Mouse (Mus musculus) heart, postnatal 25 days (tissue): ENCODE measurements around the gene Gm28845. TPM values are rescaled to one million over a fixed set of nuclear protein-coding genes. Genes with fewer than 3 reads are reported as not detected.

Source experiments
- total RNA-seq, 2 experiments: library from RNA; stranded (reverse); gene quantifications; 2 replicates each; pipeline ENCODE4 v1.2.3; 2021

Gm28845 gene
- total RNA-seq, 2 experiments from 2014 or later = not detected

Other genes starting within 250 kb of the Gm28845 start
- 1 to 10 TPM; 8.3 to 9.6 TPM for gene Plekhm3, start 162.7 kb downstream of the Gm28845 start, total RNA-seq
- not detected for gene Akr1cl, start 86.8 kb downstream of the Gm28845 start, total RNA-seq
- not detected for gene Cryge, start 68.4 kb downstream of the Gm28845 start, total RNA-seq
- gene Crygd, start 56.1 kb downstream of the Gm28845 start, total RNA-seq = not detected
- gene Crygc, start 45.9 kb downstream of the Gm28845 start, total RNA-seq = not detected
- not detected for gene Crygb, start 37.3 kb downstream of the Gm28845 start, total RNA-seq
- gene Cryga, start 16.2 kb downstream of the Gm28845 start, total RNA-seq = not detected
- gene D630023F18Rik, start 3.7 kb upstream of the Gm28845 start, total RNA-seq = not detected
- gene Idh1, start 66.9 kb upstream of the Gm28845 start, total RNA-seq = 10 to 100 TPM; 65.9 to 74.1 TPM
- gene Pikfyve, start 67.1 kb upstream of the Gm28845 start, total RNA-seq = 10 to 100 TPM; 10.5 to 11.2 TPM
- gene Pth2r, start 162.5 kb upstream of the Gm28845 start, total RNA-seq = not detected